Mouse (Mus musculus) kidney, adult 8-10 months (tissue): ENCODE results near the gene Copz1.
"Not testable (repeated sequence)": the region's sequence is repeated elsewhere in the genome, so short reads cannot be mapped to it uniquely, and the experiment has no call there.

Experiments used
- DNase-seq, 2 experiments: peaks; one replicate each; pipeline ENCODE4 v3.0.0; 2022

The Copz1 gene

GRCm38 (mm10) chr15:103252660-103253059 lies 19.9 kb upstream of the Copz1 start:
- DNase-seq = no peak

DNA sequence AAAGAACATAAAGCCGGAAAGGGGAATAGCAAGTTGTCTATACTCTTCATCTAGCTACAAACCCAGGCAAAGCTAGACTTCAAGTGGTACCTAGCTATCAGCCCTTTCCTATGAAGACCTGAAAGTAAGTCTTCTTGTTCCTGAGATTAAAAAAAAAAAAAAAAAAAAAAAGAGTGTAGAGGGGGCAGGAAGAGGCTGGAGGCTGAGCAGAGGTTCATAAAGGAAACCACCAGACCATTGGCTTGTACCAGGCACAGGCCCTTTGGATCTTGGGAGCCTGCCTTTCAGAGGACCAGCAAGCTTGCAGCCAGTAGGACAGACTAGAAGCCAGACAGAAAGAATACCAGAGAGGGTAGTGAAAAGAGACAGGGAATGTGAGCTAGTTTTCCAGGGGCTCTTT lies 19.2 kb upstream of the Copz1 start:
- no peak for DNase-seq

- DNase-seq = peak in 1 of 2 experiments; percentile 30
Measured at GRCm38 (mm10) chr15:103255169-103255568, 17.3 kb upstream of the Copz1 start.

DNA sequence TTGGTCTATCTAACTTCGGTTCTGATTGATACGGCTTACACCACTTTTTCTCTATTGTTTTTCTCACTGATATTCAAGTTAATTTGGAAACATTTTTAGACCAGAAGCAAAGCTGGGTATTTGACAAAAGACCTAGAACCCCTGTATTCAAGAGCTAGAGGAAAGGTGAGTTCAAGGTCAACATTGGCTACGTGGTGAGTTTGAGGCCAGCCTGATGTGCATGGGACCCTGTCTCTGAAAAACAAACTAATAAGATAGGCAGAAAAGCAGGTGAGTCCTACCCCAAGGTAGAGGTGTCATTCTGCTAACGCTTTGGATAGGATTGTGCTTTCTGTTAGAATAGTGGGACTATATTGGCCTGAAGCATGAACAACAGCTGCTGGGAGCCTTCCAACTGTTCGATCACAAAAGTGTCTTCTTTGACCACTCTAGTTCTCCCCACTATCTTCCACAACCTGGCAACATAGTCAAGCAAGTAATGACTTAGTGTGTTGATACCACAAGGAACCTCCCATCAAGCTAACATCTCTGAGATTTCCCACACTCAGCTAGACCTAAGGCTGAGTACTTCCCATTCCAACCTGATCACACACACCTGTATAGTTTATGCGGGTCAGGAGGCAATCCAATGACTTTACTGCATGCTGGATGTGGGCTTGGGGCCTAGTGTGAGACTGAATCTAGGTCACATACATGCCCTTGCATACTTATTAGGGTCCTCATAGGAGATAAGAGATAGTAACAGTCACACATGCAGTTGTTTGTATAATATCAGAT lies 16.1 kb upstream of the Copz1 start:
- DNase-seq = no peak

- DNase-seq = peak; percentile 40 to 67
Measured at GRCm38 (mm10) chr15:103257790-103258728, 14.5 kb upstream of the Copz1 start, which contains the start of gene Nfe2. Gene Nfe2, minus strand, starts transcription at chr15:103258403.

GRCm38 (mm10) chr15:103259162-103259561 lies 13.4 kb upstream of the Copz1 start:
- no peak for DNase-seq

GRCm38 (mm10) chr15:103259989-103260388 lies 12.5 kb upstream of the Copz1 start:
- no peak for DNase-seq

GRCm38 (mm10) chr15:103264794-103265193 lies 7.7 kb upstream of the Copz1 start:
- DNase-seq = no peak

- no peak for DNase-seq
Measured at GRCm38 (mm10) chr15:103268903-103269302, 3.6 kb upstream of the Copz1 start.

GRCm38 (mm10) chr15:103275943-103276342 lies 3.4 kb downstream of the Copz1 start:
- not testable (repeated sequence) for DNase-seq

GRCm38 (mm10) chr15:103277949-103278348 lies 5.4 kb downstream of the Copz1 start:
- no peak for DNase-seq

- DNase-seq = no peak
Measured at GRCm38 (mm10) chr15:103279750-103280149, 7.2 kb downstream of the Copz1 start.

GRCm38 (mm10) chr15:103280817-103281464 lies 8.4 kb downstream of the Copz1 start:
- DNase-seq = no peak

DNA sequence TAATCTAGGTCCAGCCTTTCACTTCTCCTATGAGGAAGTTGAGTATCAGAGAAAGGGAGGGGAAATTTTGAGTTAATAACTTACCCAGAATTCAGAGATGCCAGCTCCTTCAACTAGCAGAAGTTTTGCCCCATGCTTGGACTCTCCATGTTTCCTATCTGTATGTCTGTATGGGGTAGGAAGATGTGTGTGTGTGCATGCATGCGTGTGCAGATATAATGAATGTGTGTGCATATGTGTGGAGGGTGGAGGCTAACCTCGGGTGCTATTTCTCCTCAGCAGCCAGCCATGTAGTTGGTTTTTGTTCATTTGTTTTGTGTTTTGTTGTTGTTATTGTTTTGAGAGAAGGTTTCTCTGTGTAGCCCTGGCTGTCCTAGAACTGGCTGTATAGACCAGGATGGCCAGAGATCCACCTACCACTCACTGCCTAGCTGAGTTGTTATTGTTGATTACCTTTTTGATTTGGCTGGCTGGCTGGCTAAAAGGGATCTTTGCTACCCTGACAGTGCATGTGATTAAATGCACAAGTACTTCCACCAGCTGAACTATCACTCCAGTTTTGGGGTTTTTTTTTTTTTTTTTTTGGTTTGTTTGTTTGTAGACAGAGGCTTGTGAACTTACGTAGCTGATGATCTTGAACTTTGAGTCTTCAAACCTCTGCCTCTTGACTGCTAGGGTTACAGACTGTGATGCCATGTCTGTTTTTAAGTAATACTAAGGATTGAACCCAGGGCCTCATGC lies 9.1 kb downstream of the Copz1 start:
- no peak for DNase-seq

- peak in 1 of 2 experiments; percentile 76 for DNase-seq
Measured at GRCm38 (mm10) chr15:103284066-103284465, 11.6 kb downstream of the Copz1 start.

DNA sequence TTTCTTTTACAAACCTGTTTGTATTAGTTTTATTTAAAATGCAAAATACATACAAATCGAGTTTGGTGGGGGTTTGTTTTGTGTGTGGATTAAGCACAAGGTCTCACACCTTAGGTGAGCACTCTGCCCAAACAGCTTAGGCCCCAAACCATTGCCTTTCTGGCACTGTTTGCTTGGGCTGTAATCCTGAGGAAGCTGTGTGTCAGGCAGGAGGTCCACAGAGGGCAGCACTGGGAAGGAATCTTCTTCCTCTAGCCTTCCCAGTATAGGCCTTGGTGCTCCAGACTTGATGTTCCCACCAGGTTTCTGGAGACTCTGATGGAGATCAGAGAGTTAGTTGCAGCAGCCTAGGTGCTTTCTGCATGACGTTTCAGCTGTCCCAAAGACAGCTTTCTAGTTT lies 12.1 kb downstream of the Copz1 start:
- no peak for DNase-seq

- peak in 1 of 2 experiments; percentile 54 for DNase-seq
Measured at GRCm38 (mm10) chr15:103285778-103286417, 13.4 kb downstream of the Copz1 start.

DNA sequence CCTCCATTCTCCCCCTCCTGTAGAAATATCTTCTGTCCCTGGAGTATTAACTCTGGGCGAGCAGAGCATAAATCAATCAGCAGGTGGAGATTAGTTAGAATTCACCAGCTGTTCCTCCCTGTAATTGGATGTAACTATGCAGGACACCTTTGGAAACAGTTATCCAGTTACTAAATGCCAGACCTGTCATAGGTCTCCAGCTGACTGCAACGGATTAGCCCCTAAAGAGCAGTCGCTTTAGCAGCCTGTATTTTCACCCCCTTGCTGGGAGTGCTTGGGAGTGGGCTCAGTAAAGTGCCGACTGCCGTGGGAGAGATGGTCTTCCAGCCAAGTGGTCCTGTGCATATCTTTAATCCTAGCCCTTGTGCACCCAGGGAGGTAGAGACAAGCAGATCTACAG lies 17.1 kb downstream of the Copz1 start:
- DNase-seq = no peak

- no peak for DNase-seq
Measured at GRCm38 (mm10) chr15:103290417-103290816, 17.9 kb downstream of the Copz1 start.

DNA sequence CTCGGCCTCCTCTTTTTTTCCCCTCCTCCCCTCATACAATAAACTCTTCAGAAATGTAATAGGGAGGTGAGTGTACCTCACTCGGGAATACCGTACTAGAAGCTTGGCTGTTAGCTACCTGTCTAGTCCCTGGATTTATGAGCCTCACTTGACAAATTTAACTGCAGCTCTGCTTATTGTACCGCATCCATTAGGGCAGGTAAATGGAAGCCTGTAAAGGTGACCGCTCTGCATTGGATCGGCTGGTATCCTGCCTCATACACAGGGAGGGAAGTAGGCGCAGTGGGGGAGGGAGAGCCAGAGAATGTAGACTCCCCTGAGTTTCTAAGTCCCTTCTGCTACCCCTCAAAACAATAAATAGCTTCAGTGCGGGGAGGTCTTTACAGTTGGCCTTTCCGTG lies 18.3 kb downstream of the Copz1 start:
- DNase-seq = no peak

DNA sequence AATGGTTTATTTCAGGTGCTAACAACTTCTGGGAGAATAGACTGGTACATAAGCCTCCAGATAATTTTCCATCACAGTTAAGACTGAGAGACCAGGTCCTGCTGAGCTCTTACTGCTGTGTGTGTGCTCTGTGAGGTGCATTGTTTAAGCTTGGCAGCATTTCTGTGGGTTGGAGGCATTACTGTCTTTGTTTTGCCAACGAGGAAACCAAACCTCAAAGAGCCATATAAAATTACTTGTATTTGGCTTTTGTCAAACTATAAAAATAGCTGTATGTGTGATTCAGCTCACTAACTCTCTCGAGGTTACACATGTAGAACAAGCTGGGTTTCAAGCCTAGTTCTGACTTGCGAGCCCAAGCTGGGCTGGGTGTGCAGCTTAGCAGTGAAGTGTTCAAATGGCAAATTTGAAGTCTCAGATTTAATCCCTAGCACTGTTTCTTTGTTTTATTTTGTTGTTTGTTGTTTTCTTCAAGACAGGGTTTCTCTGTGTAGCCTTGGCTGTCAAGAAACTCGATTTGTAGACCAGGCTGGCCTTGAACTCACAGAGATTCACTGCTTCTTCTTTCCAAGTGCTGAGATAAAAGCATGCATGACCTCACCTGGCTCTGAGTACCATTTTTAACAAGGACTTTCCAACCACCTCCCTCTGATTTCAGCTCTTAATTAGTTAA lies 20.3 kb downstream of the Copz1 start:
- DNase-seq = no peak
